Mouse (Mus musculus) liver, adult 2 months (tissue): Measurements from ENCODE around the gene Cfap97d1. TPM values are rescaled to one million over a fixed set of nuclear protein-coding genes. Genes with fewer than 3 reads are reported as not detected.
"Not testable (repeated sequence)": the region's sequence is repeated elsewhere in the genome, so short reads cannot be mapped to it uniquely, and the experiment has no call there.

Experiments used
- DNase-seq: peaks from one replicate; pipeline ENCODE4 v3.0.0-alpha.2; 2011; ENCODE audit warnings: low read depth, low spot score; ENCODE audit errors: extremely low read depth
- H3K27ac ChIP-seq: fragments of 200-500 bp; replicated peaks from 2 replicates; pipeline ENCODE4 v1.5.1; 2012; ENCODE audit warnings: low read depth, mild to moderate bottlenecking, control low read depth, inconsistent platforms, low read length; ENCODE audit not compliant: insufficient read depth
- H3K27me3 ChIP-seq: fragments of 200-500 bp; 2 replicates; pipeline ENCODE4 v1.6.1; 2012; ENCODE audit warnings: mild to moderate bottlenecking, moderate library complexity, low read length, inconsistent platforms; ENCODE audit not compliant: control insufficient read depth, insufficient read depth
- H3K36me3 ChIP-seq: fragments of 200-500 bp; 2 replicates; pipeline ENCODE4 v1.6.1; 2012; ENCODE audit warnings: low read length, inconsistent platforms; ENCODE audit not compliant: control insufficient read depth, insufficient read depth
- H3K4me1 ChIP-seq: fragments of 200-500 bp; 2 replicates; pipeline ENCODE4 v1.6.1; 2011; ENCODE audit warnings: low read length; ENCODE audit not compliant: control insufficient read depth, insufficient read depth
- H3K4me3 ChIP-seq: fragments of 200-500 bp; 2 replicates; pipeline ENCODE4 v1.5.1; 2011; ENCODE audit warnings: low read depth, mild to moderate bottlenecking, control low read depth, low read length, moderate library complexity; ENCODE audit not compliant: insufficient read depth
- H3K79me2 ChIP-seq: fragments of 200-500 bp; 2 replicates; pipeline ENCODE4 v1.6.1; 2012; ENCODE audit warnings: inconsistent platforms, mild to moderate bottlenecking, low read length, moderate library complexity; ENCODE audit not compliant: control insufficient read depth, insufficient read depth
- H3K9ac ChIP-seq: fragments of 200-500 bp; 2 replicates; pipeline ENCODE4 v1.6.1; 2012; ENCODE audit warnings: low read depth, mild to moderate bottlenecking, control low read depth, inconsistent platforms, low read length
- CTCF ChIP-seq: fragments of 200-500 bp; IDR thresholded peaks from 2 replicates; pipeline ENCODE4 v1.5.1; 2011; ENCODE audit warnings: low read depth, low read length, control low read depth
- POLR2A ChIP-seq: fragments of 200-500 bp; IDR thresholded peaks from 2 replicates; pipeline ENCODE4 v1.6.1; 2011; ENCODE audit warnings: low read length, control low read depth; ENCODE audit not compliant: insufficient read depth; ENCODE audit errors: extremely low read depth
- WGBS: fragments of 180-500 bp; shearing (Covaris S2); methylation state at CpG from one replicate; pipeline ENCODE4 v1.1.7; 2018; 5-methylcytosine and 5-hydroxymethylcytosine counted together
- polyA plus RNA-seq: library from polyadenylated mRNA; depleted of rRNA; stranded (reverse); fragments of >200 nt; gene quantifications from 2 replicates; pipeline ENCODE4 v1.2.3, GENCODE M21; 2012
- total RNA-seq: library from RNA; depleted of rRNA; stranded (reverse); fragments of >200 nt; gene quantifications from 2 replicates; pipeline ENCODE4 v1.2.3, GENCODE M21; 2014

Cfap97d1 gene
- total and polyA plus RNA-seq, 2 experiments, result not detected

DNA sequence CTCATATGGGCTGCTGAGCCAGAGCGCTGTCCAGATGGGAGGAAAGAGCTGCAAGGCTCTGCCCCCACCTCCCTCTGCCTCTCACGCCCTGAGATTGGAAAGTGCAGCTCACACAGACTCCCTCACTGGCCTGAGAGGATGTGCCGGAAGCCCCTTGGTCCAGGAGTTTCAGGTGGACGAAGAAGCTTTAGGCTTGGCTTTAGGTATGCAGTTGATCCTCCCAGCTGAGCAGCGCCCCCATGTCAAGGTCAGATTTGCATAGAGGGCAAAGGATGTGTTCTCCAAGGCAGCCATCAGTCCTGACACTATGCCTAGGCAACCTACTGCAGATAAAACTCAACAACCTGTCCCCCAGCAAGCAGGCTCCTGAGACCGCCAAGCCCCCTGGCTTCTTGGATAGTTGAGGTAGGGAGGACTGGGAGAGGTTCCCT is 1.1 kb upstream of the Cfap97d1 start:
- peak overlapping the region; percentile 8; the same call in 1 of the 2 replicates for H3K4me3 ChIP-seq
- no peaks in the 10 kb centered on the region for H3K27me3 ChIP-seq
- no peak for TF ChIP-seq POLR2A
- no peak for TF ChIP-seq CTCF
- H3K36me3 ChIP-seq, result peaks cover 21% of the 10 kb centered on the region
- no peak for DNase-seq
- peaks cover 12% of the 10 kb centered on the region; the same call in 1 of the 2 replicates for H3K4me1 ChIP-seq
- WGBS, result 72% methylated on average over 6 of the region's 6 CpGs
- H3K79me2 ChIP-seq, result peaks cover 4% of the 10 kb centered on the region; the same call in 1 of the 2 replicates
- peak overlapping the region; percentile 65 for H3K27ac ChIP-seq
- H3K9ac ChIP-seq, result peak overlapping the region; percentile 41

DNA sequence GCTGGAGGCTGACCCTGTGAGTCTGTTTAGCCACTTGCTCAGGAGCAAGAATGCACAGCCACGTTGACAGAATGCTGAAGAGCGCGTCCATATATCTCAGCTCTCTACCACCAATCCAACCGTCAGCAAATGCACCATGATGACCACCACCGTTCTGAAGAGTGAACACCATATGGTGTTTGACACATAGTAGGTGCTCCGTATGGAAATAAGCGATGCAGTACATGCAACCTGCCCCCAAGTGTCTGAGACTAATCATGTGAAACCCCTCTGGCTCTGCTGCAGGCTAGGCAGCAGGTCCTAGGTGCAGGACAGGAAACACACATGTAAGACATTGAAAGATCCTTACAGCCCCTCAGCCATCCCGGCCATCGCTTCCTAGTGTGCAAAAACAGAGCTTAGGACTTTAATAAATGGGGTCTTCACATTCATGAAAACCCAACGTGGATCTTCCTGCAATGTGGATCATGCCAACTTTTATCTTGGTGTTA is 603 bp upstream of the Cfap97d1 start:
- Histone ChIP-seq H3K36me3 (peaks cover 20% of the 10 kb centered on the region), H3K27me3 (no peaks in the 10 kb centered on the region), H3K4me3 (peak overlapping the region; percentile 18), H3K79me2 (peaks cover 4% of the 10 kb centered on the region; the same call in 1 of the 2 replicates), H3K4me1 (peaks cover 12% of the 10 kb centered on the region; the same call in 1 of the 2 replicates), H3K9ac (peak overlapping the region; percentile 41; the same call in 1 of the 2 replicates), H3K27ac (peak overlapping the region; percentile 65)
- WGBS, result 59% methylated on average over 10 of the region's 10 CpGs
- DNase-seq, result no peak
- no peak for TF ChIP-seq POLR2A
- no peak for TF ChIP-seq CTCF

DNA sequence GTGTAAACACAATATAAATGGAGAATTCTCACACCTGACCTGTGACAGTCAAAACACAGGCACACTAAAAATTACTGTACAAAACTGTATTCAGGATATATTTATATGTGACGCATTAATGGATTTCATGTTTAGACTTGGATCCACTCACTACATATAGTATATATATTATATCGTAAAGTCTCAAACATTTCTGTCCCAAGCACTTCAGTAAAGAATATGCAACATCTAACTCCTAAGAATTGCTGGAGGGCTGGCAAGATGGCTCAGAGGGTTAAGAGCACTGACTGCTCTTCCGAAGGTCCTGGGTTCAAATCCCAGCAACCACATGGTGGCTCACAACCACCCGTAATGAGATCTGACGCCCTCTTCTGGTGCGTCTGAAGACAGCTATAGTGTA is 1.4 kb downstream of the Cfap97d1 start:
- 55% methylated on average over 6 of the region's 6 CpGs for WGBS
- not testable (repeated sequence) for DNase-seq, H3K27ac ChIP-seq, H3K4me3 ChIP-seq, H3K9ac ChIP-seq, H3K79me2 ChIP-seq, H3K27me3 ChIP-seq
- H3K36me3 ChIP-seq, result peaks cover 10% of the 10 kb centered on the region
- peaks cover 12% of the 10 kb centered on the region; the same call in 1 of the 2 replicates for H3K4me1 ChIP-seq

- peak; percentile 87 for TF ChIP-seq CTCF
- TF ChIP-seq POLR2A, result no peak
- H3K27ac ChIP-seq, result no peak overlapping the region
- peaks cover 5% of the 10 kb centered on the region for H3K36me3 ChIP-seq
- H3K79me2 ChIP-seq, result peaks cover 4% of the 10 kb centered on the region; the same call in 1 of the 2 replicates
- peak; percentile 81 for DNase-seq
- H3K4me3 ChIP-seq, result no peak overlapping the region
- H3K9ac ChIP-seq, result no peak overlapping the region
- no peaks in the 10 kb centered on the region for H3K27me3 ChIP-seq
- 2% methylated on average over 10 of the region's 10 CpGs for WGBS
- peaks cover 12% of the 10 kb centered on the region; the same call in 1 of the 2 replicates for H3K4me1 ChIP-seq
These were observed 1.9 kb downstream of the Cfap97d1 start for GRCm38 (mm10) chr11:101985990-101986389.

DNA sequence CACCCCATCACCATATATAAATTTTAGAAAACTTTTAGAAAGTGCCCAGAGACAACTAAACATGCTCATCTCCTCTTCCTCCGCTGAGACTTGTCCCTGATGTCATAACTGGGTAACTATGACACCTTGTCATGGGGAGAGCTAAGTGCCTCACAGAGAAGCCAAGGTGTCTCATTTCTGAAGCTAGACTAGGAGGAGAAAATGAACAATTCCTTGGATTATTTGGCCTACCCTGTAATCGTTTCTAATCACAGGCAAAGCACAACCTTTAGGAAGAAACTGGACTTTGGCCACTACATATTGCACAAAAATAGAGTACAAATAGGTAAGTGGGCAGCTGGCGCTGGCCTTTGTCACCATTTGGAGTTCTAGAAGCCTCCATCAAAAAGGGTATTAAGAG is 2.8 kb downstream of the Cfap97d1 start, which contains the start of gene Dusp3:
Gene Dusp3, minus strand, starts transcription at position 101 of the 400 bp plus-strand sequence.
- Histone ChIP-seq H3K79me2 (peaks cover 4% of the 10 kb centered on the region; the same call in 1 of the 2 replicates), H3K36me3 (no peaks in the 10 kb centered on the region), H3K4me3 (no peak within 1 kb of the TSS), H3K4me1 (peaks cover 12% of the 10 kb centered on the region; the same call in 1 of the 2 replicates), H3K27me3 (no peaks in the 10 kb centered on the region), H3K9ac (no peak within 1 kb of the TSS), H3K27ac (no peak within 1 kb of the TSS)
- 43% methylated on average over 3 of the region's 3 CpGs for WGBS
- peak; percentile 82 for DNase-seq
- TF ChIP-seq POLR2A, result no peak
- TF ChIP-seq CTCF, result no peak

GRCm38 (mm10) chr11:101990244-101990643 is 6.2 kb downstream of the Cfap97d1 start:
- TF ChIP-seq POLR2A, result no peak
- no peak for TF ChIP-seq CTCF
- Histone ChIP-seq H3K27ac (no peak overlapping the region), H3K27me3 (no peaks in the 10 kb centered on the region), H3K9ac (no peak overlapping the region), H3K4me3 (no peak overlapping the region), H3K79me2 (no peaks in the 10 kb centered on the region), H3K4me1 (peaks cover 9% of the 10 kb centered on the region; the same call in 1 of the 2 replicates), H3K36me3 (no peaks in the 10 kb centered on the region)
- WGBS, result 94% methylated on average over 3 of the region's 3 CpGs
- no peak for DNase-seq
